Mouse (Mus musculus): ENCODE measurements around the gene Mettl11b. TPM values are rescaled to one million over a fixed set of nuclear protein-coding genes. Genes with fewer than 3 reads are reported as not detected.
A peak's percentile ranks its signal among the peaks of the same experiment; 100 is the strongest.

Gene Mettl11b
- polyA plus RNA-seq, 1 experiment: not detected

- Histone ChIP-seq H3K36me3 (ENCODE audit: control insufficient read depth, insufficient read depth) (no peaks in the 10 kb centered on the region), H3K4me2 (ENCODE audit: low read depth) (no peak overlapping the region), H3ac (ENCODE audit: control insufficient read depth, insufficient read length) (no peak overlapping the region), H3K4me3 (no peak overlapping the region), H3K79me2 (ENCODE audit: control insufficient read depth, insufficient read depth) (no peaks in the 10 kb centered on the region), H3K27me3 (ENCODE audit: control insufficient read depth, insufficient read depth, insufficient read length) (no peaks in the 10 kb centered on the region)
- TF ChIP-seq MAX (IDR thresholded peaks at IDR 0.05; ENCODE audit: low read depth) (no peak), USF1 (IDR thresholded peaks at IDR 0.05; ENCODE audit: low read depth) (peak; percentile 78)
These were observed 67.1 kb downstream of the Mettl11b start for GRCm38 (mm10) chr1:163657766-163658534.

DNA sequence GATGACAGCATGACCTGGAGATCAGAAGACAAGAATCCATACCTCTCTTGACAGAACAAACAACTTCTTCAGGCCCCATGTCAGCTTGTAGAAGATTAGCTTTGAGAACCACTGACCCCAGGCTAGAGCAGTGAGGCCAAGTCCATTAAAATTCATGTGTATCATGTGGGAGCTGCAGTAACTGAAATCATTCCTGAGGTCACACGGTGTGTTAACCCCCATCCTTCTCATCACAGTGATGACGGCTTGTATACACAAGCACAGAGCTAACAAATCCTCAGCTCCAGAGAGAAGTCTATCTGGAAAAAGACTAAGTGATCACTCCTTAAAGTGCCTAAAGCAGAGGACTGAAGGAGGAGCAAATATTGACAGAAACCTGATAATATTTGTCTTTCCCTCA lies 68.0 kb downstream of the Mettl11b start:
- Histone ChIP-seq H3K4me3 (no peak overlapping the region), H3K27me3 (ENCODE audit: control insufficient read depth, insufficient read depth, insufficient read length) (no peaks in the 10 kb centered on the region), H3K4me2 (ENCODE audit: low read depth) (no peak overlapping the region), H3ac (ENCODE audit: control insufficient read depth, insufficient read length) (no peak overlapping the region), H3K79me2 (ENCODE audit: control insufficient read depth, insufficient read depth) (no peaks in the 10 kb centered on the region), H3K36me3 (ENCODE audit: control insufficient read depth, insufficient read depth) (no peaks in the 10 kb centered on the region)
- TF ChIP-seq SRF (IDR thresholded peaks at IDR 0.05; ENCODE audit: control insufficient read depth, insufficient read length, low read depth) (no peak), REST (IDR thresholded peaks at IDR 0.05; ENCODE audit: insufficient read depth, insufficient read length) (no peak), MYOD1 (IDR thresholded peaks at IDR 0.05; ENCODE audit: control insufficient read depth in 1 of 3, insufficient read length in 2 of 3, low read depth in 2 of 3) (no peak), E2F4 (IDR thresholded peaks at IDR 0.05; ENCODE audit: insufficient read depth) (no peak), CEBPB (IDR thresholded peaks at IDR 0.05; ENCODE audit: insufficient read depth, poor library complexity, severe bottlenecking) (no peak)

GRCm38 (mm10) chr1:163656432-163656831 lies 68.6 kb downstream of the Mettl11b start:
- H3K27me3 ChIP-seq (ENCODE audit: control insufficient read depth, insufficient read depth, insufficient read length): no peaks in the 10 kb centered on the region
- H3K79me2 ChIP-seq (ENCODE audit: control insufficient read depth, insufficient read depth): no peaks in the 10 kb centered on the region
- H3ac ChIP-seq (ENCODE audit: control insufficient read depth, insufficient read length): no peak overlapping the region
- no peak overlapping the region for H3K4me2 ChIP-seq (ENCODE audit: low read depth)
- peak; percentile 66 for TF ChIP-seq USF1 (IDR thresholded peaks at IDR 0.05; ENCODE audit: low read depth)
- TF ChIP-seq POLR2A (IDR thresholded peaks at IDR 0.05; ENCODE audit: insufficient read length, low read depth): no peak
- no peaks in the 10 kb centered on the region for H3K36me3 ChIP-seq (ENCODE audit: control insufficient read depth, insufficient read depth)
- no peak overlapping the region for H3K4me3 ChIP-seq

Other genes with a start within 250 kb of the Mettl11b start
- gene Kifap3, start 54.4 kb upstream of the Mettl11b start, polyA plus RNA-seq (2012; fragmentation: generic; extraction: Trizol): 17.5 TPM
- gene Scyl3, start 203.9 kb upstream of the Mettl11b start, polyA plus RNA-seq (2012; fragmentation: generic; extraction: Trizol): 3.9 TPM

Data from myocyte (in vitro differentiated cells).